Mouse (Mus musculus): ENCODE results near the gene Nrsn1. TPM values are rescaled to one million over a fixed set of nuclear protein-coding genes. Genes with fewer than 3 reads are reported as not detected.
"Not testable (repeated sequence)": the region's sequence is repeated elsewhere in the genome, so short reads cannot be mapped to it uniquely, and the experiment has no call there.

Nrsn1 gene
- total RNA-seq (2022) = under 1 TPM in 1 of 4 experiments, not detected in 3; 0.19 TPM

DNA sequence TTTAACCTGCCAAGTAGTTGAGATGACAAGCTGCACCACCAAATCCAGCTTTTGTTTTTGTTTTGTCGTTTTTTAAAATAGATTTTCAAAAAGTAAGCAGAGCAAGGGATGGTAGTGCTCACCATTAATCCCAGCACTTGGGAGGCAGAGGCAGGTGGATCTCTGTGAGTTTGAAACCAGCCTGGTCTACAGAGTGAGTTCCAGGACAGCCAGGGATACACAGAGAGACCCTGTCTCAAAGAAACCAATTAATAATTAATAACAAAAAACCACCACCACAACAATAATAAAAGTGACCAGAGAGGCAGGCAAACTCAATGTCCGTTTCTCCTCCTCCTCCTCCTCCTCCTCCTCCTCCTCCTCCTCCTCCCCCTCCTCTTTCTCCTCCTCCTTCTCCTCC, at the start of gene Nrsn1:
Gene Nrsn1 (minus strand): TSS at position 101 of the 400 bp plus-strand sequence.
- not testable (repeated sequence) for DNase-seq (ENCODE audit: low spot score in 2 of 2)

DNA sequence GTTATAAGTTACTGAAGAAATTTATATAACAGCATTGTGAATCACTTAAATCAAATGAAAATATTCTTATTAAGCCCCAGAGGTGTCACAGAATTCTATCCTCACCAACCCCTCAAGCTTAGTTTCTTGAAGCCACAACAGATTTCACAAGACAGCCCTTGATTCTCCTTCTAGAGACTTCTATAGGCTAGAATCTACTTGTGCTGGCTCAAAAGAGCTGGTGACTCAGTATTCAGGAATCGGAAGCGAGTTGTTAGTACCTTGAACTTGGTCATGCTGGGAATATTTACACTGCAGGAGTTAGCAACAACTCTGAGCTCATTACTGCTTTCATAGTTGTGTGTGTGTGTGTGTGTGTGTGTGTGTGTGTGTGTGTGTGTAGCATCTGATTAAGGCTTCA, 41.8 kb upstream of the Nrsn1 start:
- no peak for DNase-seq (ENCODE audit: low spot score in 2 of 2)

DNA sequence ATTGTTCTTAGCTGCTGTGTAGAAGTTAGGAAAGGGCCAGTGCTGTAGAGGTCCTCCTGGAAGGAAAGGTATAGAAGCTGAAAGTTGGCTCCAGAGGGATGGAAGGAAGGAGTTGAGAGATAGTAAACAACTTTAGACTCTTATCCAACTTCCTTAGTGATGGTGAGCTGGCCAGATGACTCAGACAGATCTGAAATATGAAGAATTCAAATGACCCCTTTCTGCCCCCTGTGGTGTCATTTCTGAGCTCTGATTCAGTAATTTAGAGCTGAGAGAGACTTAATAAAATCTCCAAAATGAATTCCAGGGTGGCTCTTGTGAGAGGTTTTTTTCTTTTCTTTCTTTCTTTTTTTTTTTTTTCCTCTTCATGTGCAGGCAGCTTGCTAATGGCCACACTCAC, 39.8 kb upstream of the Nrsn1 start:
- no peak for DNase-seq (ENCODE audit: low spot score in 2 of 2)

GRCm38 (mm10) chr13:25288736-25289135, 18.4 kb upstream of the Nrsn1 start:
- DNase-seq (ENCODE audit: low spot score in 2 of 2) = no peak

GRCm38 (mm10) chr13:25274934-25275565, 4.7 kb upstream of the Nrsn1 start:
- no peak for DNase-seq (ENCODE audit: low spot score in 2 of 2)

DNA sequence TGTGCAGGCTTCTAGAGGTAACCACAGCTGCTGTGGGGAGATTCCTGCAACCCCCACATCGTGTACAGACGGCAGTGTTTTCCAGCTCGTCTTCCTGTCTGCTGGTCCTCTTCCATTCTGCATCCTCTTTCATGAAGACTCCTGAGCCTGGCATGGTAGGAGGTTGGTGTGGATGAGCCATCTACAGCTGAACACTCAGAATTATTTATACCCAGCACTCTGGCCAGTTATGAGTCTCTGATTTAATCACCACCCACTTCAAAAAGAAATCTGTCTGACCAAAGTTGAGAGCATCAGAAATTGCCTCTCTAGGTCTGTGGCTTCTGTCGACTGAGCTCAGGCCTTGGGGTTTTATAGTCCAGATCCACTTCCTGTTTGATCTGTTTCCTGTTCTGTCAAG, 1.9 kb upstream of the Nrsn1 start:
- DNase-seq (ENCODE audit: low spot score in 2 of 2) = no peak

DNA sequence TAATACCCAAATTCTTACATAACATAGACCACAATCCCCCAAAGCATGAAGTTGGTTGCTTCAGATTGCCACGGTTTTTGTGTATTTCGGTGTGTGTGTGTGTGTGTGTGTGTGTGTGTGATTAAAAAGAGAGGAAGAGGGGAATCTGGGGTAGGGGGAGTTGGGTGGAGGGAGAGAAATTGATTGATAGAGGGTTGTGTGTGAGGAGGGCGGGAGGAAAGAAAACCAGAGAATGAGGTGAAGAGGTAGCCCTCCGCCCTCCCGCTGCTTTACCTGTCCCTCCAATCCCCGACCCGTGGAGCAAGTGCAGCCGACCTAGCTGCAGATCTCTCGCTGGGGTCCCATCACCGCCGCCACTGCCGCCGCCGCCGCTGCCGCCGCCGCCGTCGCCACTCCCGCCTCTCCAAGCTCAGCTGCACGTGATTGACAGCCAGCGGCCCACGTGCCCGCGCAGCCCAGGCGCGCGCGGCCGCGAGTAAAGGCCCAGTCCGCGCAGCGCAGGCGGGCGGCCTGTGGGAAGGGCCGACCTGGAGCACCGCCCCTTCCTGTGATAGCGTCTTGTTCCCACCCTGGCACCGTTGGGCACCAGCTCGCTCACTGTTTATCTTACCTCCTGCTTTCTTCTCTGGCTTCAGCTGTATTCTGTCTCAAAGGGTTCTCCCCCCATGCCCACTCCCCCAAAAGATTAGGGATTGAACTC, 583 bp downstream of the Nrsn1 start:
- no peak for DNase-seq (ENCODE audit: low spot score in 2 of 2)

DNA sequence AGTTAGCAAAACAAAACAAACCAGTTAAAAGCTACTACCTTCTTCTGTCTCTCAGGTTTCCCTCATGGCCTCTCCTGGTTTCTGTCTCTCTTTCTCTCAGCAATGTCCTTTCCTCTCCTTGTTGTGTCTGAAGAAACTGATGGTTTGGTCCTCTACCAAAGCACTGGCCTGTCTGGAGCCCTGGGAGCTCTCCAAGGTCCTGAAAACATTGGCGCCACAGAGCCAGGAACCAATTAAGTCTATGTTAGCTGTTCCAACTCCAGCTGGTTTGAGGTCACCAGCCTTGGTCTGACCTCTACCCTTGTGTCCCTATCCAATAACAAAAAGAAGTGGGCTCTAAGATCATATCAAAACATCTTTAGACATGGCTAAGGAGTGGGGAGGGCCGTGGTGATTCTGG, 1.3 kb downstream of the Nrsn1 start:
- no peak for DNase-seq (ENCODE audit: low spot score in 2 of 2)

DNA sequence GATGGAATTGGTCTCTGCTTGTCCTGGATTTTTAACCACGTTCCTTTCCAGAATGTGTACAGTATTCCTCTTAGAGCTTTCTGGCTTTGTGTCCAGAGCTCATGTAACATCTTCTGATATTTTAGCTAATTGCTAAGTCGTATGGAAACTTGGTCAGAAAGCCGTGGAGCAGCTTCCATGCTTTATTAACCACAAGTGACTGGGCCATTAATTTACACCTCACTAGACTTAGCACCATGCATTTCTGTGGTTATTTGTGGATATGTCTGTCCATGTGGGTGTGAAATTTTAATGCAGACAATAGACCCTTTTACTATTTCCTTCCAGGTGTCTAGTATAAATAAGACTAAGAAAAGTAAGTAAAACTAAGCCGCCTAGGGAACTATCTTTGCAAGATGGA, 7.6 kb downstream of the Nrsn1 start:
- no peak for DNase-seq (ENCODE audit: low spot score in 2 of 2)

GRCm38 (mm10) chr13:25257608-25258007, 12.7 kb downstream of the Nrsn1 start:
- DNase-seq (ENCODE audit: low spot score in 2 of 2) = no peak

GRCm38 (mm10) chr13:25254478-25255263, 15.6 kb downstream of the Nrsn1 start:
- no peak for DNase-seq (ENCODE audit: low spot score in 2 of 2)

GRCm38 (mm10) chr13:25251893-25252292, 18.4 kb downstream of the Nrsn1 start:
- no peak for DNase-seq (ENCODE audit: low spot score in 2 of 2)

DNA sequence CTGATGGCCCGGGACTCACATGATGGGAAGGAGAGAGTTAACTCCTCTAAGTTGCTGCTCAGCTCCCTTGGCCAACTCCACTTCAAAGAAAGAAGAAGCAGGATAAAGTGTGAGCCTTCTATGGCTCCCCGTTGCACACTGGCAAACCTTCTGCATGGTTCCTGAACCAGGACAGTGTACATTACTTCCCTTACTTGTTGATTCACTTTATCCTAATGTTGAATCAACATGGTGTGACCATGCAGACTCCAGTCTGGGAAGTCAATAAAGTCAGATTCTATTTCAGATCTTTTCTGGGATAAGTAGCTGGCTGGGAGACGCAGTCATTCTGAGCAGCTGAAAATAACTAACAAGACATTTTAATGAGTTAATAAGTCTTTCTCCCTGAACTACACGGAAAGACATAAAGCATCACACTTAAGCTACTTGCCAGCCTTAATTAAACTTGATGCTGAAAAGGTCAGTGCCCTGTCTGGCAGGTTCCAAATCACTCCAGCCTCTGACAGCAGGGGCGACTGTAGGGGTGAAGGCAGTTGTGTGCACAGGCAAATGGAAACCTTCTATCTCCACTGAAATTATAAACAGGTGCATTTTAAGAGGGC, 50.0 kb downstream of the Nrsn1 start:
- DNase-seq (ENCODE audit: low spot score in 2 of 2) = no peak

DNA sequence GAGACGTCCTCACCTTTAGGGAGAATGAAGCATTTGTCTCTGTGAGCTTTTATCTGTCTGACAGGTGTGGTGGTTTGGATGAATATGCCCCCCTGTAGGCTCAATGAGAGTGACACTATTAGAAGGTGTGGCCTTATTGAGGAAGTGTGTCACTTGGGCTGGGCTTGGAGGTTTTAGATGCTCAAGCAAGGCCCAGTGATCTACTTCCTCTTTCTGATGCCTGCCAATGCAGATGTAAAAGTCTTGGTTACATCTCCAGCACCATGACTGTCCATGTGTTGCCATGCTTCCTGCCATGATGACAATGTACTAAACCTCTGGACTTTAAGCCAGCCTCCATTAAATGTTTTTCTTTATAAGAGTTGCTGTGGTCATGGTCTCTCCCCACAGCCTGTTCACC, 51.9 kb downstream of the Nrsn1 start:
- no peak for DNase-seq (ENCODE audit: low spot score in 2 of 2)

- no peak for DNase-seq (ENCODE audit: low spot score in 2 of 2)
These were observed 63.4 kb downstream of the Nrsn1 start for GRCm38 (mm10) chr13:25206950-25207349.

Other genes starting within 250 kb of the Nrsn1 start
- gene Dcdc2a, start 214.5 kb downstream of the Nrsn1 start, total RNA-seq (2022) = 1 to 10 TPM in 1 of 4 experiments, under 1 TPM in 3; 0.15 to 1.2 (median 0.28) TPM

Measured in gastrocnemius, adult 8-10 months (tissue).